Mouse (Mus musculus) heart, postnatal 0 days (tissue): Measurements from ENCODE around the gene H13.

Experiments used
- CTCF ChIP-seq: IDR thresholded peaks from 2 replicates; pipeline ENCODE4 v1.5.1; 2016; ENCODE audit warnings: antibody characterized with exemption, control low read depth, low read depth
- EP300 ChIP-seq: IDR thresholded peaks from 2 replicates; pipeline ENCODE4 v1.6.1; 2016; ENCODE audit warnings: antibody characterized with exemption, low read depth

DNA sequence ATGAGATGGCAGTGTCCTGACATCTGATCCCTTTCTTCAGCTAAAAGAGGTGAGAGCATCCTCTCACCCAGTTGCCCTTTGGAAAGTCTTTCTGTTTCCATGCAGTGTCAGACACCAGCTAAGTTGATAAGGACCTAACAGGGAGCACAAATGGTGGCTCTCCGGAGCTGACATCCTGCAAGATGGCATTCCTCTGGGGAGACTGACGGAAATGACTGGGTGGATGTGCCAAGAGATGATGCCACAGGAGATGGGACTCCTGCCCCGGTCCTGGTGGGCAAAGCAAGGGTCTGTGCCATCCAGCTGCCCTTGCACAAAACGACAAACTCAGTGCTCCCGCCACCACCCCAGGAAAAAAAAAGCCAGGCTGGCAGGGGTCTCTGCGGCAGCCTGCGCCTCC is 37.9 kb downstream of the H13 start:
- no peak for TF ChIP-seq CTCF
- TF ChIP-seq EP300 = no peak
